Mouse (Mus musculus): ENCODE data around the gene Nppa.

Gene Nppa

GRCm38 (mm10) chr4:148000202-148000772 is at the start of gene Nppa:
Nppa (plus strand) TSS chr4:148000722.
- DNase-seq (ENCODE audit: low read depth, low spot score): no peak

GRCm38 (mm10) chr4:147953590-147953989 is 46.9 kb upstream of the Nppa start:
- peak; percentile 52 for DNase-seq (ENCODE audit: low read depth, low spot score)

DNA sequence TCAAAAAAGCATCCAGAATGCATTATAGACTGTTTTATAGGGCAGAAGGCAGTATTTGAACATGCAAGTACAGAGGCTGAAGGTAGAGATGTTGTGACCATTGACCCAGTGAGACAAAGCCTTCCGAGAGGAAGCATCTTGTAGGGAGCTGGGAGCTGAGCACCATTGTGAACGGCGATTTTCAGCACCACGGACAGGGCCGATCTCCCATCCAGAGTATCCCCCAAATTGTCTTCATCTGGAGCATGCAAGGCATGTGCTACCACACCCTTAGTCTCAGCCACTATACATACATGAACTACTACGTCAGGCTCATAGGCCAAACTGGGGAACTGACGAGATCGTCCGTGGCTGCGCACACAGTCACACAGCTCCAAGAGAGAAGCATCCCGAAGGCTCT is 43.4 kb upstream of the Nppa start:
- DNase-seq (ENCODE audit: low read depth, low spot score): no peak

DNA sequence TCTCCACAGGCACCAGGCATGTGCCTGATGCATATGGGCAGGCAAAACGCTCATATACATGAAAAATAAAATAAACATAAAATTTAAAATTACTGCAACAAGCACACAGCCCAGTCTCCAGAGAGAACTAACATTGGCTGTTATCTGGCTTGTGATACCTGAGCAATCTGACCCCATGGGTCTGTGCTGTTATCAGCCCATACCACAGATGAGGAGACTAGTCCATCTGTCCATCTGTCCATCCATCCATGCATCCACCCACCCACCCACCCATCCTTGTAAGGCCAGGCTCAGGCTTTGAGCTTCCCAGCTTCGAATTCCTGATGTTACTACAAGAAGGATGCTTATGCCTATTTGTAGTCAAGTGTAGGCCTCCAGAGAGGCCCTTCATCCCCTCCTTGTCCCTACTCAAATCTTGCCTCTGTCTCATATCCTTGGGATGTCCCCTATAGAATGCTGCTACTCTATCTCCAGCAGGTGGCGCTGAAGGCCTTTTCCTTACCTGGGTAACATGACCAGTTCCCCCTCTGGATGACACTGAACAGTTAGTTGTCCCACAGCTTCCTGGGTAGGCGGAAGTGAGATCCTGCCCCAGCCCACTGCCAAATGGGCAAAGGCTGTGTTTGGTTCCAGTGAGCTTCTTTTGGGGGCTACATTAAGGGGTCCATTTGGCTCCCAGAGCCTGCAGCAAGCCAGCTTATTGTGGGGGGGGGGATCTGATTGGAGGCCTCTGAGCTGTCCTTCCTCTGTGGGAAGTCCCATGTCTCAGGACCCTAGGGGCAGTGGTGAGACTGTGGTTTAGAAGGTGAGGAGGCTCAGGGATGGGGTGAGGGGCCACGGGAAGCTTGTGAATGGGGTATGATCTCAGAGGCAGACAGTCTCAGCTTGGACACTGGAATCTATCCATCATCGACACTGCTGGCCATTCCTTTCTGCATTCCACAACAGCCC is 40.4 kb upstream of the Nppa start:
- DNase-seq (ENCODE audit: low read depth, low spot score): peak; percentile 70

DNA sequence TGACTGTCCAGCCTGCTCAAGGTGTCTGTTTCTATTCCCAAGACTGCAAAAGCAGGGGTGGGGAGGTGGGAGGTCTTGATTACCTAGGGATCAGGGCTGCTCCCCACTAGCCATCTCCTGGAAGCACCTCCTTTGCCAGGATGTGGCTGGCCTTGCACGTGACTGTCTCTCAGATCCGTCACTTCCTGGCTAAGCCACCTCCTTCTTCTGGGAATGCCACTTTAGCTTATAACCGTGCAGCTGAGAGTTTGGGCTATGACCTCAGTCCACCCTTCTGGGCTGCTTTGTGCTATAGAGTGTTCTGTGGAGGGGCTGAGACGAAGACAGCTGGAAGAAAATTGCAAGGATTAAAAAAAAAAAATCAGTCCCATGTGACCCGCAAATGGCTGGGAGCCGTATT is 37.7 kb upstream of the Nppa start:
- no peak for DNase-seq (ENCODE audit: low read depth, low spot score)

DNA sequence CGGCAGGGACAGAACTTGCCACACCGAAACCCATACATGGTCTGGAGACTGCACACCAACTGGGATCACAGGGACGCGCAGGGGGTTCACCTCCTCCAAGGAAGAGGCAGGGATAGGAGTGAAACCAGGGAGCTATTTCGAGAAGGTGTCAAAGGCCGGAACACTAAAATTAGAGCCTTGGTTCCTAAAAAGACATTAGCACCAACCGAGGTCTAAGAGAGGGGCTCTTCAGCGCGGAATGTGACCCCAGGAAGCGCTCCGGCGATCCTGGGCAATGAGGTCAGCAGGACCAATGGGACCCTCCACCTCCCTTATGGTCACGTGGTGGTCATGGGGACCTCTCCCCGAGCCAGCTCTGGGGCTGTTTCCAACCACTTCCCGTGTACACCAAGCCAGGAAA is 36.9 kb upstream of the Nppa start:
- DNase-seq (ENCODE audit: low read depth, low spot score): no peak

DNA sequence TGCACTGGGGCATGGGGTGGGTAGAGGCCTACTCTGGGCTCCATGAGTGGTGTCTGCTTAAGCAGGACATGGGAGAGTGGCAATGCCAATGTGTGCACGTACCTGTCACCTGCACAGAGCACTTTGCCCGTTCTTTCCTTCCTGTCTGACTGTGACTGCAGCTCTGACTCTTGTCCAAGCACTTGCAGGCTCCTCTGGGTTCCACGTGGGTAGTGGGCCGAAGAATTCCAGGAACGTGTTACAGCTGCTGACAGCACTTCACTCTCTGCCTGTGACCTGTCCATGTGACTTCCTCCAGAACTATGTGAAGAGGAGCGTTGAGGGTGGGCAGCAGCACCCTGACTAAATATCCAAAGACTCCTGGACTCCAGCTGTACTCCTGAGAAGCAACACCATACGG is 34.8 kb upstream of the Nppa start:
- no peak for DNase-seq (ENCODE audit: low read depth, low spot score)

GRCm38 (mm10) chr4:147968816-147969215 is 31.7 kb upstream of the Nppa start:
- DNase-seq (ENCODE audit: low read depth, low spot score): no peak

- no peak for DNase-seq (ENCODE audit: low read depth, low spot score)
Measured at GRCm38 (mm10) chr4:147969337-147969736, 31.2 kb upstream of the Nppa start.

- DNase-seq (ENCODE audit: low read depth, low spot score): no peak
Measured at GRCm38 (mm10) chr4:147976237-147976636, 24.3 kb upstream of the Nppa start.

- no peak for DNase-seq (ENCODE audit: low read depth, low spot score)
Measured at GRCm38 (mm10) chr4:147977726-147978125, 22.8 kb upstream of the Nppa start.

DNA sequence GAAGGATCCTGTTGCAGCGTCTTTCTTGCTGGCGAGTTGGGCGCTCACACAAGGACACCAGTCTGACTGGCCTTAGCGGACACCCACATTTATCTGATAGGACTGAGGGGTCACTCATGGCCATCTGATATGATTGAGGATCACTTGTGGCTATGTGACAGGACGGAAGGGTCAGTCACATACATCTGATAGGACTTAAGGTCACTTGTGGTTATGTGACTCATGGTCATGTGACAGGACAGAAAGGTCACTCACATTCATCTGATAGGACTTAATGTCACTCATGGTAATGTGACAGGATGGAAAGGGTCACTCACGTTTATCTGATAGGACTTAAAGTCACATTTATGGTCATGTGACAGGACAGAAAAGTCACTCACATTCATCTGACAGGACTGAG is 22.1 kb upstream of the Nppa start:
- DNase-seq (ENCODE audit: low read depth, low spot score): no peak

DNA sequence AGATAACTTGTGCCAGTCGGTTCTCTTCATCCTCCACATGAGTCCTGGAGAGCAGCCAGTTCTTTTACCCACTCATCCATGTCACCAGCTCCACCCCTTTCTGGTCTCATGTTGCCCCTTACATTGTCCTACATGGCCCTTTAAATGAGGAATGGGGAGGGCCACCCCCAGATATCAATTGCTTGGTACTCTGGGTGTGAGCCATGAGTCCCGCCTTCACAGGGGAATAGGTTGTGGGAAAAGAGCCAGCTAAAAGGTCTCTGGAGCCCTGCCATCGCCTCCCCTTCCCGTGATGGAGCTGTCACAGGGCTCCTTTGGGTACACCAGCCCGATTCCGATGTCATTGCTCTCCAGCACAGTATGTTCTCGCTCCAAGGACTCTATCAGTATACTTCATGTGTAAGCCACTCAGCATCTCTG is 21.1 kb upstream of the Nppa start:
- DNase-seq (ENCODE audit: low read depth, low spot score): no peak

DNA sequence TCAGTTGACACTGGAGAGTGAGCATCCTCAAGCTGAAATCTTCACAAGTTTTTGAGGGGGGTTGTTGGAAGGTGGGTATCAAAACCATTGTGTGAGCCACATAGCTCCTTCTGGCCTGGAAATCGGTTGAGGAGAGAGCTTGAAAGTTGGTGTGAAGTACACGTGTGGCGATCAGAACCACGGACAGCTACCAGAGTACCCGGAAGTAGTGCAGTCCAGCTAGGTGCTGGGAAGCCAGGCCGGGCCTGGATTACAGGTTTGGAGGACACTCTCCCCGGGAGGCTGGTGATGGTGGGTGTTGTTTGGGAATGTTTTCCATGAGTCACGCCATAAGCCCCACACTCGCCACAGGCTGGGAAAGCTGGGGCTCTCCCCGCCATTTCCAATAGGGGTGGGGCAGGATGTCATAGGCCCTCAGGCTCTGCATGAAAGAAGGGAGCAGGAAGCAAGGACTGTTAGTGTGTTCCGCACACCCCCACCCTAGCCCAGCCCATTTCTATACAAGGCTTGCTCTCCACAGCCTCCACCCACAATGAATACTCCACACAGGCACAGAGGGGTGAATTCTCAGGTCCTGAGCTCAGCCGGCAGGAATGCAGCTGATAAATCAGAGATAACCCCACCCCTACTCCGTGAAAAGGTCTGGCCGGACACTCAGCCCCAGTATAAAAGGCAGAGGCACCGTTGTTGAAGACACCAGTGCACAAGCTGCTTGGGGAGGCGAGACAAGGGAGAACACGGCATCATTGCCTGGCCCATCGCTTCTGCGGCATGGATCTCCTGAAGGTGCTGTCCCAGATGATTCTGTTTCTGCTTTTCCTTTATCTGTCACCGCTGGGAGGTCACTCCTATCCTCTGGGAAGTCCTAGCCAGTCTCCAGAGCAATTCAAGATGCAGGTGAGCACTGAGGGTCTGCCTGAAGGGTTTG is 15.1 kb upstream of the Nppa start, which contains the start of gene Nppb:
Gene Nppb, plus strand, starts transcription at position 584 of the 928 bp plus-strand sequence.
- DNase-seq (ENCODE audit: low read depth, low spot score): peak; percentile 67

GRCm38 (mm10) chr4:147993571-147994095 is 6.9 kb upstream of the Nppa start:
- DNase-seq (ENCODE audit: low read depth, low spot score): no peak

- DNase-seq (ENCODE audit: low read depth, low spot score): no peak
Measured at GRCm38 (mm10) chr4:147995311-147995710, 5.2 kb upstream of the Nppa start.

DNA sequence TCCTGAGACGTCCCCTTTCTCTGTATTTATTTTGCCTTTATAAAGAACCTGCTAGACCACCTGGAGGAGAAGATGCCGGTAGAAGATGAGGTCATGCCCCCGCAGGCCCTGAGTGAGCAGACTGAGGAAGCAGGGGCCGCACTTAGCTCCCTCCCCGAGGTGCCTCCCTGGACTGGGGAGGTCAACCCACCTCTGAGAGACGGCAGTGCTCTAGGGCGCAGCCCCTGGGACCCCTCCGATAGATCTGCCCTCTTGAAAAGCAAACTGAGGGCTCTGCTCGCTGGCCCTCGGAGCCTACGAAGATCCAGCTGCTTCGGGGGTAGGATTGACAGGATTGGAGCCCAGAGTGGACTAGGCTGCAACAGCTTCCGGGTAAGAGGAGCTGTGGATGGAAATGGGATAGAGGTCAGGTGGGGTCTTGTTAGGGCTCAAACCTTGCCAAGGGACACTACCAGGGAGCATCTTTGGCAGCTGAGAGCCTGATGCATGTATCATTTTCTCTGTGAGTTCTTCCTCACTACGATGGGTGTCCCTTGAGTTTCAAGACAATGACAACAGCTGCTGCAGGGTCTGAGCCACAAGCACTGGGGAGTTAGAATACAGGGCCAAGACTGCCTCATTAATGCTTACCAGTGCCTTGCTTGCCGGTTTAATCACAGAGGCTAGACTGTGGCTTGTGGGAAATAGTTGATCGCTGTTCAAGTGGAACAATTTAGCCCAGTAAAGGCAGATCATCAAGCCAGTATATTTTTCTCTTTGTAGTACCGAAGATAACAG is 679 bp downstream of the Nppa start:
- no peak for DNase-seq (ENCODE audit: low read depth, low spot score)

- DNase-seq (ENCODE audit: low read depth, low spot score): no peak
Measured at GRCm38 (mm10) chr4:148001866-148002265, 1.3 kb downstream of the Nppa start.

DNA sequence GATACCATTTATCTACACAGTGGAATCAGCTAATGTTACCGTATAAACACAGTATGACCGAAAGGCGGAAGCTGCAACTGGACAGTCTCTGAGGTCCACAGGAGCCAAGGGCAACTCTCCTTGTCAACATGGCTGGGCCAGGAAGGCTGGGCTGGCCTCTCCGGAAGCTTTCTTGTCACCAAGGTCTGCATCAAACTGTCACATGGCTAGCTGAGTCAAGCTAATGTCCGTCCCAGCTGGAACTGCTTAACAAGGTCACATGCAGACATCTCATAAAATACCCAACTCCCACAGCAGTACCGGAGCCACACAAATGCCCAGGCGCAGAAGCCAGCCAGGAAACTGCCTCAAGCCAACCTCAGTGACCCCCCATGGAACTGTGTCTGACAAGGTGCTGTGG is 3.8 kb downstream of the Nppa start:
- DNase-seq (ENCODE audit: low read depth, low spot score): no peak

DNA sequence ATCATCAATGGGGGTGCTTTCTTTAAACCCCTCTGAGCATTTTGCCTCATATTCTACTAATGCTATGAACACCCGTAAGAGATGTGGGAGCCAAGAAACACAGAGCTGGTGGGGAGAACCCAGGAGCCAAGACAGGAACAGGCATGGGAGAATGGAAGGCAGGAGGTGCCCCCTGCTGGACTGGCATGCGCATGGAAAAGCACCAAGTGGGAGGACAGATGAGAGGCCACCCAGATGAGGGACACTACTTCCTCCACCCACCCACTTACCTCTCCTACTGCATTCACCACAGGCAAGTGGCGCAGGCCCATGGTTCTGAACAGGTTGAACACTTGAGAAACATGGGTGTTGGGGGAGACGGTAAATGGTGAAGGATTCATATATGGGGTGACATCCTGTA is 7.9 kb downstream of the Nppa start:
- no peak for DNase-seq (ENCODE audit: low read depth, low spot score)

GRCm38 (mm10) chr4:148009641-148010040 is 9.1 kb downstream of the Nppa start:
- no peak for DNase-seq (ENCODE audit: low read depth, low spot score)

All from WW6 (cell line).